Mouse (Mus musculus): ENCODE results near the gene Rab42.

- TF ChIP-seq CTCF (conservative IDR thresholded peaks at IDR 0.05; ENCODE audit: low read length): no peak
- no peak for TF ChIP-seq NANOG (IDR thresholded peaks at IDR 0.05; ENCODE audit: borderline replicate concordance, low read length)
- no peak for TF ChIP-seq POU5F1 (IDR thresholded peaks at IDR 0.05; ENCODE audit: borderline replicate concordance, low read length)
Observed at GRCm38 (mm10) chr4:132338943-132339342, 35.8 kb upstream of the Rab42 start.
